Mouse (Mus musculus) embryo, embryonic 11 days (tissue): Measurements from ENCODE around the gene Pdzd9.

Experiments used
- DNase-seq: peaks from one replicate; pipeline ENCODE4 v3.0.0-alpha.2; 2015

Gene Pdzd9

GRCm38 (mm10) chr7:120634711-120635361, 35.3 kb downstream of the Pdzd9 start, which contains the start of gene Uqcrc2:
Gene Uqcrc2, plus strand, starts transcription at chr7:120635176.
- DNase-seq: peak; percentile 95

DNA sequence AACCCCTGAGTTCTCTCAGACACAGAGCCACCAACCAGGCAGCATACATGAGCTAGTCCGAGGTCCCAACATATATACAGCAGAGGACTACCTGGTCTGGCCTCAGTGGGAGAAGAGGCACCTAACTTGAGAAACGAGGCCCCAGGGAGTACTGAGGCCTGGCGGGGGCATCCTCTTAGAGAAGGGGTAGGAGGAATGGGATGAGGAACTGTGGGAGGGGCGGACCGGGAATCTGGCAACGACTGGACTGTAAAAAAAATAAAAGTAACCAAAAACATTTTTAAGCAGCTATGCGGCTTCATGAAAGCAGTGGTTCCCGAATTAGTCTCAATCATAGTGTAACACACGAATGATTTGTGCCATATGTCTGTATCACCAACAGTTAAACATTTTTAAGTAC, 35.8 kb downstream of the Pdzd9 start:
- DNase-seq: peak; percentile 17

GRCm38 (mm10) chr7:120632518-120632917, 37.6 kb downstream of the Pdzd9 start:
- DNase-seq: peak; percentile 5

GRCm38 (mm10) chr7:120620841-120621240, 49.3 kb downstream of the Pdzd9 start:
- no peak for DNase-seq

DNA sequence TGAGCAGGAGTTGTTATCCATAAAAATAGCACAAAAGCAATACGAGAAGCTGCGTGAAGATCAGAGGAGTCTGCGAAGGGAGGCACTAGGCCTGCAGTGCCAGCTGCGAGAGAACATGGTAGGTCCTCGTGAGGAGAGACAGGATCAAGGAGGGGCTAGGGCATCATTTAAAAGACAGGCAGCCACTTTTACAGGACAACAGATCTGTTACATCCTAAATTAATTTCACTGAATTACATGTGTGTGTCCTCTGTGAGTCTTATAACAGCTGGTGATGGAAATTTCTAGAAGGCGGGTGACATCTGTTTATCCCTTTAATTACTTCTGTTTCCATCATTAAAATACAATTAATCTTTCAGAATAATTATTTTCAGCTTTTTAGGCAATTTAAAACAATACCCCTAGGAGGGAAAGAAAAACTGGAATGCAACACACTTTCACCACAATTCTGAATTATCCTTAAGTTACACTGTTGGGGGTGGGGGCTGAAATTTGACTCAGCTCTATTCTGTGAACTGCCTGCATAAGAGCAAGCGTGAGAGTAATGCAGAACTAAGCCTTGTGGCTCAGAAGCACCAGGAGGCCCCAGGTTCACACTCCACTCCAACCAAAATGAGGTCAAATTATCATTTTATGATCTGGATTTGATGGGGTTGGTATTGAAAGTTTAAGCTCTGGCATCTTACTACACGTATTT, 49.9 kb downstream of the Pdzd9 start:
- no peak for DNase-seq
